Mouse (Mus musculus) stomach, postnatal 0 days (tissue): ENCODE measurements around the gene Cacna1a. TPM values are rescaled to one million over a fixed set of nuclear protein-coding genes. Genes with fewer than 3 reads are reported as not detected.

ENCODE experiments used
- ATAC-seq: fragments of 200-750 bp; cut with Nextera tagmentation; 2 replicates; pipeline ENCODE4 v1.8.0; 2017; ENCODE audit not compliant: low FRiP score, low TSS enrichment
- DNase-seq: peaks from one replicate; pipeline ENCODE4 v3.0.0-alpha.2; 2016; ENCODE audit warnings: low spot score
- H3K27ac ChIP-seq: fragments of 300-500 bp; sonication (generic); replicated peaks from 2 replicates; pipeline ENCODE4 v1.5.1; 2014; ENCODE audit warnings: mild to moderate bottlenecking, control low read depth
- H3K27me3 ChIP-seq: fragments of 300-500 bp; sonication (generic); 2 replicates; pipeline ENCODE4 v1.6.1; 2014; ENCODE audit warnings: low read length; ENCODE audit not compliant: control insufficient read depth, insufficient read depth
- H3K36me3 ChIP-seq: fragments of 300-500 bp; sonication (generic); 2 replicates; pipeline ENCODE4 v1.6.1; 2014; ENCODE audit warnings: low read length, mixed read lengths; ENCODE audit not compliant: control insufficient read depth, insufficient read depth
- H3K4me1 ChIP-seq: fragments of 300-500 bp; sonication (generic); replicated peaks from 2 replicates; pipeline ENCODE4 v1.6.1; 2014; ENCODE audit warnings: antibody characterized with exemption; ENCODE audit not compliant: control insufficient read depth, insufficient read depth
- H3K4me2 ChIP-seq: fragments of 300-500 bp; sonication (generic); replicated peaks from 2 replicates; pipeline ENCODE4 v1.6.1; 2014; ENCODE audit warnings: low read depth, mild to moderate bottlenecking, control low read depth, moderate library complexity
- H3K4me3 ChIP-seq: fragments of 300-500 bp; sonication (generic); 2 replicates; pipeline ENCODE4 v1.5.1; 2014; ENCODE audit warnings: low read depth, low read length, control low read depth
- H3K9ac ChIP-seq: fragments of 300-500 bp; sonication (generic); 2 replicates; pipeline ENCODE4 v1.6.1; 2014; ENCODE audit warnings: mild to moderate bottlenecking, low read length, control low read depth, mixed read lengths
- H3K9me3 ChIP-seq: fragments of 300-500 bp; sonication (generic); 2 replicates; pipeline ENCODE4 v1.6.1; 2016; ENCODE audit warnings: low read length; ENCODE audit not compliant: control insufficient read depth
- CTCF ChIP-seq: IDR thresholded peaks from 2 replicates; pipeline ENCODE4 v1.5.1; 2016; ENCODE audit warnings: antibody characterized with exemption, low read depth, mild to moderate bottlenecking, moderate library complexity
- EP300 ChIP-seq: optimal IDR thresholded peaks from 2 replicates; pipeline ENCODE3; 2016; ENCODE audit warnings: antibody characterized with exemption
- WGBS: fragments of 180-500 bp; shearing (Covaris S2); extraction: QIAGEN DNeasy Blood & Tissue Kit; methylation state at CpG from one replicate; pipeline ENCODE4 v1.1.7; 2014; 5-methylcytosine and 5-hydroxymethylcytosine counted together
- polyA plus RNA-seq: library from polyadenylated mRNA; unstranded; fragments of >200 nt; fragmentation: Nextera tagmentation; extraction: Ambion mirVana; gene quantifications from 2 replicates; pipeline ENCODE4 v1.2.1, GENCODE M21; 2015

Cacna1a gene
- polyA plus RNA-seq, 1 experiment from 2014 or later: 2.9 TPM

GRCm38 (mm10) chr8:84365197-84365596 is 23.0 kb upstream of the Cacna1a start:
- H3K36me3 ChIP-seq: no peaks in the 10 kb centered on the region
- WGBS: 78% methylated on average over 1 of the region's 1 CpGs
- ATAC-seq (no peak), DNase-seq (no peak)
- H3K9me3 ChIP-seq: no peaks in the 10 kb centered on the region
- no peak overlapping the region for H3K4me2 ChIP-seq
- H3K27ac ChIP-seq: no peak overlapping the region
- no peak for TF ChIP-seq EP300
- no peak for TF ChIP-seq CTCF
- H3K4me3 ChIP-seq: no peak overlapping the region
- no peaks in the 10 kb centered on the region for H3K4me1 ChIP-seq
- H3K9ac ChIP-seq: no peak overlapping the region
- H3K27me3 ChIP-seq: no peaks in the 10 kb centered on the region

GRCm38 (mm10) chr8:84370972-84371371 is 17.3 kb upstream of the Cacna1a start:
- Histone ChIP-seq H3K27ac (no peak overlapping the region), H3K4me2 (no peak overlapping the region), H3K9me3 (no peaks in the 10 kb centered on the region), H3K36me3 (no peaks in the 10 kb centered on the region), H3K4me3 (no peak overlapping the region), H3K4me1 (no peaks in the 10 kb centered on the region), H3K9ac (no peak overlapping the region), H3K27me3 (no peaks in the 10 kb centered on the region)
- TF ChIP-seq EP300: no peak
- no peak for TF ChIP-seq CTCF
- no peak for DNase-seq
- ATAC-seq: no peak
- WGBS: 54% methylated on average over 4 of the region's 4 CpGs

GRCm38 (mm10) chr8:84375038-84375437 is 13.2 kb upstream of the Cacna1a start:
- Histone ChIP-seq H3K9me3 (no peaks in the 10 kb centered on the region), H3K36me3 (no peaks in the 10 kb centered on the region), H3K4me3 (no peak overlapping the region), H3K27ac (no peak overlapping the region), H3K4me2 (no peak overlapping the region), H3K9ac (no peak overlapping the region), H3K4me1 (no peaks in the 10 kb centered on the region), H3K27me3 (no peaks in the 10 kb centered on the region)
- WGBS: 45% methylated on average over 5 of the region's 5 CpGs
- DNase-seq: no peak
- ATAC-seq: no peak
- TF ChIP-seq EP300 (no peak), CTCF (no peak)

GRCm38 (mm10) chr8:84375803-84376202 is 12.4 kb upstream of the Cacna1a start:
- no peak for TF ChIP-seq CTCF
- TF ChIP-seq EP300: no peak
- ATAC-seq (no peak), DNase-seq (no peak)
- Histone ChIP-seq H3K27ac (no peak overlapping the region), H3K4me3 (no peak overlapping the region), H3K27me3 (no peaks in the 10 kb centered on the region), H3K9me3 (no peaks in the 10 kb centered on the region), H3K36me3 (no peaks in the 10 kb centered on the region), H3K4me2 (no peak overlapping the region), H3K4me1 (no peaks in the 10 kb centered on the region), H3K9ac (no peak overlapping the region)
- WGBS: 77% methylated on average over 5 of the region's 5 CpGs

- ATAC-seq (no peak), DNase-seq (no peak)
- H3K27ac ChIP-seq: no peak overlapping the region
- WGBS: 68% methylated on average over 6 of the region's 6 CpGs
- H3K4me3 ChIP-seq: no peak overlapping the region
- no peaks in the 10 kb centered on the region for H3K9me3 ChIP-seq
- H3K9ac ChIP-seq: no peak overlapping the region
- H3K4me1 ChIP-seq: no peaks in the 10 kb centered on the region
- H3K27me3 ChIP-seq: no peaks in the 10 kb centered on the region
- H3K36me3 ChIP-seq: no peaks in the 10 kb centered on the region
- H3K4me2 ChIP-seq: no peak overlapping the region
- no peak for TF ChIP-seq EP300
- TF ChIP-seq CTCF: no peak
Observed at GRCm38 (mm10) chr8:84376564-84376963, 11.7 kb upstream of the Cacna1a start.

GRCm38 (mm10) chr8:84381676-84382075 is 6.6 kb upstream of the Cacna1a start:
- Histone ChIP-seq H3K36me3 (no peaks in the 10 kb centered on the region), H3K9ac (no peak overlapping the region), H3K9me3 (no peaks in the 10 kb centered on the region), H3K4me3 (no peak overlapping the region), H3K4me1 (no peaks in the 10 kb centered on the region), H3K27ac (no peak overlapping the region), H3K4me2 (no peak overlapping the region), H3K27me3 (no peaks in the 10 kb centered on the region)
- 79% methylated on average over 7 of the region's 7 CpGs for WGBS
- DNase-seq (no peak), ATAC-seq (no peak)
- TF ChIP-seq CTCF (no peak), EP300 (no peak)
